20 mouse cellular contexts compared by ENCODE assay signal in the genomic region with DNA sequence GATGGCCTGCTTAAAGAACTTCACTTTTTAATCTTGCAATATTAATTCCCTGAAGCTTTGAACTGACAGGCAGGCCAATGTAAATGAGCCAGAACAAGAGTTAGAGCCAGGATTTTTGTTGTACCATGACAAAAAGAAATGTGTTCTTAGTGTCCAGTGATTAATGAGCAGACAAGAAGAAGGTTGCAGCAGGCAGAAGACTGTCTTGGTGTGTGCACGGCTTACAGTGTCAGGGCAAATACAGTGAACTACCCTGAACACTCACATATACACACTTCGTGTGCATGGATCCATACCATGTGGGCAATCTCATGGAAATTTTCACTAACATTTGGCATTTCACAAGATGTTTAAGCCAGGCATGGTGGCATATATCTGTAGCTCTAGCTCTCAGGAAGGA.
A peak's percentile ranks its signal among the peaks of the same experiment; 100 is the strongest.
DNase-seq lines count a peak whose midpoint lies in the region; ATAC-seq and TF ChIP-seq lines count a peak whose summit lies in the region.
"Had no signal": no experiment of that assay in that cellular context is flagged by ENCODE, and none has a peak within 500 bp of the region (broad histone marks: within the 10 kb centered on the region; RNA-seq: fewer than 3 reads in every experiment).

No protein-coding gene starts in this region.

- TF ChIP-seq CTCF in lung, adult 2 months (IDR thresholded peaks at IDR 0.05; ENCODE audit: insufficient read depth, low read length): no peak

- no peak for TF ChIP-seq POLR2A in lung, adult 2 months (IDR thresholded peaks at IDR 0.05; ENCODE audit: borderline replicate concordance, extremely low read depth, low read depth, low read length)

- peak; percentile 67; the same call in 1 of the 2 replicates for ATAC-seq in lung, embryonic 15.5 days (ENCODE audit: borderline replicate concordance, extremely low read depth, low FRiP score, low TSS enrichment)
- no peak for ATAC-seq in midbrain, embryonic 15.5 days (replicated peaks)
- ATAC-seq: forebrain, embryonic 13.5 days; forebrain, embryonic 15.5 days; forebrain, postnatal 0 days had no signal

- H3K4me3 ChIP-seq in lung, embryonic 15.5 days: no peak overlapping the region
- no peak overlapping the region for H3K4me3 ChIP-seq in lung, adult 2 months (replicated peaks; ENCODE audit: extremely low read depth, low read depth, low read length)
- H3K4me3 ChIP-seq in midbrain, embryonic 15.5 days: no peak overlapping the region
- H3K4me3 ChIP-seq: embryonic facial prominence, embryonic 13.5 days; embryonic facial prominence, embryonic 15.5 days; forebrain, embryonic 13.5 days; forebrain, embryonic 15.5 days had no signal

- no peak overlapping the region for H3K4me2 ChIP-seq in lung, embryonic 15.5 days
- H3K4me2 ChIP-seq in midbrain, embryonic 15.5 days: no peak overlapping the region
- H3K4me2 ChIP-seq: embryonic facial prominence, embryonic 13.5 days; embryonic facial prominence, embryonic 15.5 days; forebrain, embryonic 13.5 days; forebrain, embryonic 15.5 days had no signal

- WGBS in lung, embryonic 15.5 days: 53% methylated on average over 2 of the region's 2 CpGs
- 84% methylated on average over 2 of the region's 2 CpGs for WGBS in lung, adult 2 months
- WGBS in midbrain, embryonic 15.5 days: 70% methylated on average over 2 of the region's 2 CpGs

- no peak for DNase-seq in lung, adult 2 months
- peak; percentile 14 for DNase-seq in lung, postnatal 25 days (ENCODE audit: low spot score)
- no peak for DNase-seq in lung, postnatal 14 days
- DNase-seq: adrenal gland, adult 2 months; adrenal gland, postnatal 10 days; adrenal gland, postnatal 25 days; cerebellum, adult 11 months; cerebellum, adult 18-20 months; cerebellum, adult 8-10 months; cerebellum, adult 9-11 months; cerebellum, postnatal 14 days; cerebellum, postnatal 36 days; embryo, embryonic 11 days; forebrain, postnatal 0 days had no signal

- peaks cover 9% of the 10 kb centered on the region; the same call in 1 of the 2 replicates for H3K4me1 ChIP-seq in lung, embryonic 15.5 days
- no peaks in the 10 kb centered on the region; the same call in 1 of the 2 replicates for H3K4me1 ChIP-seq in lung, adult 2 months (ENCODE audit: control insufficient read depth, insufficient read depth, low read length)
- H3K4me1 ChIP-seq in midbrain, embryonic 15.5 days: no peaks in the 10 kb centered on the region
- H3K4me1 ChIP-seq: embryonic facial prominence, embryonic 15.5 days; forebrain, embryonic 13.5 days; forebrain, embryonic 15.5 days had no signal

- H3K36me3 ChIP-seq in lung, embryonic 15.5 days: no peaks in the 10 kb centered on the region
- no peaks in the 10 kb centered on the region for H3K36me3 ChIP-seq in midbrain, embryonic 15.5 days (replicated peaks)
- H3K36me3 ChIP-seq: embryonic facial prominence, embryonic 13.5 days; embryonic facial prominence, embryonic 15.5 days; forebrain, embryonic 15.5 days had no signal

- no peaks in the 10 kb centered on the region for H3K9me3 ChIP-seq in lung, embryonic 15.5 days
- H3K9me3 ChIP-seq in midbrain, embryonic 15.5 days: no peaks in the 10 kb centered on the region
- H3K9me3 ChIP-seq: embryonic facial prominence, embryonic 13.5 days; embryonic facial prominence, embryonic 15.5 days; forebrain, embryonic 13.5 days; forebrain, embryonic 15.5 days had no signal

- no peaks in the 10 kb centered on the region for H3K27me3 ChIP-seq in lung, embryonic 15.5 days
- no peaks in the 10 kb centered on the region for H3K27me3 ChIP-seq in midbrain, embryonic 15.5 days (replicated peaks)
- H3K27me3 ChIP-seq: embryonic facial prominence, embryonic 13.5 days; embryonic facial prominence, embryonic 15.5 days; forebrain, embryonic 13.5 days; forebrain, embryonic 15.5 days had no signal

- peak overlapping the region; percentile 38 for H3K27ac ChIP-seq in lung, embryonic 15.5 days
- H3K27ac ChIP-seq in midbrain, embryonic 15.5 days: no peak overlapping the region
- H3K27ac ChIP-seq: embryonic facial prominence, embryonic 13.5 days; embryonic facial prominence, embryonic 15.5 days; forebrain, embryonic 13.5 days; forebrain, embryonic 15.5 days had no signal

- no peak overlapping the region for H3K9ac ChIP-seq in lung, embryonic 15.5 days
- no peak overlapping the region for H3K9ac ChIP-seq in midbrain, embryonic 15.5 days
- H3K9ac ChIP-seq: embryonic facial prominence, embryonic 13.5 days; embryonic facial prominence, embryonic 15.5 days; forebrain, embryonic 13.5 days; forebrain, embryonic 15.5 days; forebrain, postnatal 0 days had no signal
